Mouse (Mus musculus) forebrain, postnatal 0 days (tissue): ENCODE results near the gene Gak. TPM values are rescaled to one million over a fixed set of nuclear protein-coding genes. Genes with fewer than 3 reads are reported as not detected.

Experiments used
- ATAC-seq: fragments of 200-750 bp; cut with Nextera tagmentation; 2 replicates; pipeline ENCODE4 v1.8.0; 2017; ENCODE audit warnings: mild to moderate bottlenecking, moderate library complexity
- DNase-seq: peaks from one replicate; pipeline ENCODE4 v3.0.0-alpha.2; 2015
- H3K27ac ChIP-seq: fragments of 300-500 bp; sonication (generic); 2 replicates; pipeline ENCODE4 v1.5.1; 2014; ENCODE audit warnings: low read depth, mild to moderate bottlenecking, antibody characterized with exemption, low read length, moderate library complexity, mixed read lengths
- H3K27me3 ChIP-seq: fragments of 300-500 bp; sonication (generic); 2 replicates; pipeline ENCODE4 v1.6.1; 2014; ENCODE audit warnings: mild to moderate bottlenecking, low read length, mixed read lengths; ENCODE audit not compliant: insufficient read depth
- H3K36me3 ChIP-seq: fragments of 300-500 bp; sonication (generic); 2 replicates; pipeline ENCODE4 v1.6.1; 2014; ENCODE audit warnings: mild to moderate bottlenecking, moderate library complexity; ENCODE audit not compliant: insufficient read depth
- H3K4me1 ChIP-seq: fragments of 300-500 bp; sonication (generic); 2 replicates; pipeline ENCODE4 v1.6.1; 2014; ENCODE audit warnings: antibody characterized with exemption; ENCODE audit not compliant: insufficient read depth
- H3K4me2 ChIP-seq: fragments of 300-500 bp; sonication (generic); 2 replicates; pipeline ENCODE4 v1.6.1; 2014; ENCODE audit warnings: low read depth, mild to moderate bottlenecking, moderate library complexity
- H3K4me3 ChIP-seq: fragments of 300-500 bp; sonication (generic); 2 replicates; pipeline ENCODE4 v1.5.1; 2014; ENCODE audit warnings: low read depth, low read length, mixed read lengths
- H3K9ac ChIP-seq: fragments of 300-500 bp; sonication (generic); 2 replicates; pipeline ENCODE4 v1.6.1; 2014; ENCODE audit warnings: mild to moderate bottlenecking
- H3K9me3 ChIP-seq: fragments of 300-500 bp; sonication (generic); 2 replicates; pipeline ENCODE4 v1.6.1; 2016; ENCODE audit warnings: low read length
- CTCF ChIP-seq: sonication (generic); IDR thresholded peaks from 2 replicates; pipeline ENCODE4 v1.5.1; 2016; ENCODE audit warnings: antibody characterized with exemption, control low read depth, low read depth
- WGBS: fragments of 180-500 bp; shearing (Covaris S2); extraction: QIAGEN DNeasy Blood & Tissue Kit; methylation state at CpG from one replicate; pipeline ENCODE4 v1.1.7; 2014; 5-methylcytosine and 5-hydroxymethylcytosine counted together
- polyA plus RNA-seq: library from polyadenylated mRNA; unstranded; fragments of >200 nt; fragmentation: Nextera tagmentation; extraction: Ambion mirVana; gene quantifications from 2 replicates; pipeline ENCODE4 v1.2.1, GENCODE M21; 2015
- total RNA-seq: library from RNA; depleted of rRNA; stranded (reverse); fragments of >200 nt; gene quantifications from 2 replicates; pipeline ENCODE4 v1.2.3, GENCODE M21; 2014

Gene Gak
- total and polyA plus RNA-seq, 2 experiments from 2014 or later: 48.6 to 77.6 TPM

DNA sequence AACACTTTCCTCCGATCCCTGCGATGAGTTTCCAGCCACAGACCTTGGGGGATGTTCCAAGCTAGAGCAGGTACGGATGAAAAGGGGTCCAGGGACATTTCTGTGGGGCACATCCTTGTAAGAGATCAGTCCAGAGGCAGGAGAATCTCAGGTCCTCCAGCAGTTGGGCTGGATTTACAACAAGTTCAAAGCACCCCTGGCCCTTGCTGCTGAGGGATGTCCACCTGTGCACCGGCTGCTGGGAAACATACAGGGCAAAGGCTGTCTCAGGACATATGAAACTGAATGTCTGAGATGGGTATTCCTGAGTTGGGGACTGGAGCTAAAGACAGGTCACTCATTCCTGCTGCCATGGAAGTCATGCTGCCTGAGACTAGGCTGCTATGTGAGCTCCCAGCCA, 72.6 kb downstream of the Gak start:
- Histone ChIP-seq H3K27ac (no peak overlapping the region), H3K4me3 (no peak overlapping the region), H3K4me2 (no peak overlapping the region), H3K9ac (no peak overlapping the region), H3K9me3 (no peaks in the 10 kb centered on the region), H3K27me3 (no peaks in the 10 kb centered on the region; the same call in 1 of the 2 replicates), H3K4me1 (no peaks in the 10 kb centered on the region), H3K36me3 (no peaks in the 10 kb centered on the region)
- 78% methylated on average over 4 of the region's 4 CpGs for WGBS
- no peak for TF ChIP-seq CTCF
- ATAC-seq (no peak), DNase-seq (no peak)

DNA sequence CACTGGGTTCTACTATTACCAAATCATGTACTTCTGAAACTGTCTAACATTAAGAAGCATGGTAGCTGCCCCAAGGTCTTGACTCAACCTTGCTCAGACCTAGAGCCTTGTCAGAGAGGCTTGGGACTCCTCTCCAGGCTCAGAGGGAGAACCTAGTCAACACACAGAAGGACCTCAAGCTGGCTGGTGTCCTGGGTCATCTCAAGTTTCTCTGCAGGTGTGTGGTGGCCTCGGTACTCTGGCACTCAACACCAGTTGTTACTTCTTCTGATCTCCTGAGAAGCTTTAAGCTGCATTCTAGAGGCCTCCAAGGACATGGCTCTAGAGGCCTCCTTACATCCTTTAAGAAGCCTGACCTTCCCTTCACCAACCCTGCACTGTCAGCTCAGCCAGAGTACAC, 75.5 kb downstream of the Gak start:
- 81% methylated on average over 1 of the region's 1 CpGs for WGBS
- Histone ChIP-seq H3K4me3 (no peak overlapping the region), H3K27ac (no peak overlapping the region), H3K36me3 (no peaks in the 10 kb centered on the region), H3K27me3 (peaks cover 3% of the 10 kb centered on the region; the same call in 1 of the 2 replicates), H3K4me2 (no peak overlapping the region), H3K9me3 (no peaks in the 10 kb centered on the region), H3K4me1 (peaks cover under 1% of the 10 kb centered on the region), H3K9ac (no peak overlapping the region)
- DNase-seq: no peak
- no peak for TF ChIP-seq CTCF
- no peak for ATAC-seq

DNA sequence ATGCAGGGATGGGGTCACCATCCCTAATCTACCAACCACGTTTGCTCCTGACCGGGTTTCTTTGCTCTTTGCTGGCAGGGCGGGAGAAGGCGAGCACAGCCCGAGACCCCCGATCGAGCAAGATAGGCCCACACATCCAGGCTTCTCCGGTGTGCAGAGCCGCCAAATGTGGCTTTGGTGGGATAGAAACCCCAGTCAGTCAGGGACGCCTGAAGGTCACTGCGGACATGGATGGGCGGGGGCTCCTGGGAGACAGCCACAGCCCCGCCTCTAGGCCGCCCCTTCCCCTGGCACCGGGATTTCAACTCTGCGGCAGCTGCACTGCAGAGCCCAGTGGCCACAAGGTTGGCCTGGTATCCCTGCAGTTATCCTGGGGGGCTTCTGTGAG, 79.4 kb downstream of the Gak start:
- WGBS: 2% methylated on average over 16 of the region's 16 CpGs
- Histone ChIP-seq H3K27me3 (peaks cover 3% of the 10 kb centered on the region; the same call in 1 of the 2 replicates), H3K4me3 (peak overlapping the region; percentile 73), H3K4me1 (peaks cover 8% of the 10 kb centered on the region), H3K4me2 (peak overlapping the region; percentile 85), H3K27ac (peak overlapping the region; percentile 67), H3K36me3 (0 out of 2 replicates have a peak, but pooled peaks cover 2% of the 10 kb centered on the region), H3K9ac (peak overlapping the region; percentile 82), H3K9me3 (no peaks in the 10 kb centered on the region)
- peak; percentile 74 for ATAC-seq
- no peak for DNase-seq
- TF ChIP-seq CTCF: no peak

DNA sequence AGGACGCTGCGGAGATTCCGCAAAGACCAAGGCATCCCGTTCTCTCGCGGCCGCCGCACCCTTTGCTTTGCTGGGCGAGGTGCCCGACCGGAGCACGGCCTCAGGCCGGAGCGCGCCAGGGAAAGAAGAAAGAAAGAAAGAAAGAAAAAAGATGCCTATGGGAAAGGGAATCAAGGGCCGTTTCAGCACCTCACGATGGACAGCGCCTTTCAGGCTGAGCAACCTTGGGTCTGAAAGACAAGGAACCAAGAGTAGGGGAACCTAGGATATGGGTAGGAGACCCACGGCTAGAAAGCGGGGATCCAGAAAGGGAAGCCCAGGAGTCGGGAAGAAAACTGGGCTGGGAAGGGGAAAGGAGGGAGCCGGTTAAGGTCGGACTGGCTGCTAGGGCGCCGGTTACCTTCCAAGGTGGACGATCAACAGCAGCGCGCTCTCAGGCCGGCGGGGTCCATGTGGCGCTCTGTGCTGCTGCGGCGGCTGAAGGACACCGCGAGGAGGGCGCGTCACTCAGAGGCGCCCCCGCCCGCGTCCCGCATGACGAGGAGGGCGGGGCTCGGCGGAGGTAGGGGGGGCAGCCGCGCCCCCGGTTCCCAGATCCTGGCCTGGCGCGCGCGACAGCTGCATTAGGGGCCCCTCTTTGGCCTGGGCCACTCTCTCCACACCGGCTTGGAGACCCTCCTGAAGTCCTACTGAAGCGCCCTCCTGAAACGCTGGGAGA, 79.9 kb downstream of the Gak start, which contains the start of gene Cplx1:
Gene Cplx1 (minus strand): TSS at position 536 of the 718 bp plus-strand sequence.
- WGBS: 2% methylated on average over 56 of the region's 56 CpGs
- DNase-seq (peak; percentile 88), ATAC-seq (peak; percentile 94)
- H3K9ac ChIP-seq: peak within 1 kb of the TSS; percentile 82
- peaks cover 8% of the 10 kb centered on the region for H3K4me1 ChIP-seq
- peak within 1 kb of the TSS; percentile 67 for H3K27ac ChIP-seq
- H3K4me3 ChIP-seq: peak within 1 kb of the TSS; percentile 73
- no peaks in the 10 kb centered on the region for H3K9me3 ChIP-seq
- H3K36me3 ChIP-seq: 0 out of 2 replicates have a peak, but pooled peaks cover 2% of the 10 kb centered on the region
- peak within 1 kb of the TSS; percentile 85 for H3K4me2 ChIP-seq
- peak; percentile 27; the same call in 1 of the 2 replicates for TF ChIP-seq CTCF
- peaks cover 3% of the 10 kb centered on the region; the same call in 1 of the 2 replicates for H3K27me3 ChIP-seq

DNA sequence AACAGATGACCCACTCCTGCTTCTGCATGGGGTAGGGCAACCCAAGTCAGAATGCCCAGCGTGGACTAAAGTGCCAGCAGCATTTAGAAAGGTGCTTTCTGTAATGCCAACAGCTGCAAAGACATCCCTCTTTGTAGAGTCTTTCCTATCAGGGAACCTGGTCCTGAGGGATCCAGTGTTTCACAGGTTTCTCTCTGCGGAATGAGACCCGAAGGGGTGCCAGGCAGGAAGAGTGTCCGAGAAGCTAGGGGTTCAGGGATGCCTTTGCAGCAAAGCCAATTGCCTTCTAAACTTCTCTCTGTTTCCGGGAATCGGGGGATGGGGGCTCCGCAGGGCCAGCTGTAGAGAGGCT, 80.4 kb downstream of the Gak start:
- Histone ChIP-seq H3K27ac (0 out of 2 replicates have a peak overlapping the region, but pooled peaks have one; percentile 67), H3K4me2 (peak overlapping the region; percentile 85), H3K27me3 (peaks cover 3% of the 10 kb centered on the region; the same call in 1 of the 2 replicates), H3K4me1 (peaks cover 8% of the 10 kb centered on the region), H3K9me3 (no peaks in the 10 kb centered on the region), H3K9ac (peak overlapping the region; percentile 82), H3K36me3 (0 out of 2 replicates have a peak, but pooled peaks cover 2% of the 10 kb centered on the region), H3K4me3 (peak overlapping the region; percentile 73)
- 12% methylated on average over 7 of the region's 7 CpGs for WGBS
- TF ChIP-seq CTCF: no peak
- ATAC-seq (no peak), DNase-seq (no peak)

DNA sequence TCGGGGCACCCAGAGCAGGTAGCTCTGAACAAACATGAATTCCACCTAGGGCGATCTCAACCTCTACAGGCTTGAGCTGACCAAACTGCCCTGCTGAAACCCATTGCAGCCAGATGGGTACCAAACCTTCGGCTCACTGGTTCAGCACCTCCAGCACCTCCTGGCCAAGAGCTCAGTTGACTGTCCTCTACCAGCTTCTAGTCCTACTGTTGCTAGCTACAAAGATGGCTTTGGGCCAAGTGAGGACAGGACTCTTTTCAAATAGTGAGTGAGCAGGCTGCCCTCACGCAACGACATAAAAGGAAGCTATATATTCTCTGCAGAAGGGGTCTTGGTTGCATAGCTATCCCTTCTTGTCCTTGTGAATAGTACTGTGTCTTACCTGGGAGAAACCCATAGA, 81.9 kb downstream of the Gak start:
- H3K4me1 ChIP-seq: peaks cover 8% of the 10 kb centered on the region
- 0 out of 2 replicates have a peak, but pooled peaks cover 2% of the 10 kb centered on the region for H3K36me3 ChIP-seq
- ATAC-seq (no peak), DNase-seq (no peak)
- no peak overlapping the region for H3K9ac ChIP-seq
- H3K27me3 ChIP-seq: 0 out of 2 replicates have a peak, but pooled peaks cover 3% of the 10 kb centered on the region
- H3K4me3 ChIP-seq: no peak overlapping the region
- no peak for TF ChIP-seq CTCF
- 89% methylated on average over 5 of the region's 5 CpGs for WGBS
- no peaks in the 10 kb centered on the region for H3K9me3 ChIP-seq
- H3K27ac ChIP-seq: no peak overlapping the region
- no peak overlapping the region for H3K4me2 ChIP-seq
